Mouse (Mus musculus) intestine, embryonic 16.5 days (tissue): ENCODE data around the gene Ssbp3. TPM values are rescaled to one million over a fixed set of nuclear protein-coding genes. Genes with fewer than 3 reads are reported as not detected.

Experiments used
- ATAC-seq: fragments of 200-750 bp; cut with Nextera tagmentation; 2 replicates; pipeline ENCODE4 v1.8.0; 2017; ENCODE audit warnings: moderate TSS enrichment, moderate library complexity
- H3K27ac ChIP-seq: fragments of 300-500 bp; sonication (generic); 2 replicates; pipeline ENCODE4 v1.5.1; 2014; ENCODE audit warnings: mild to moderate bottlenecking, low read length
- H3K27me3 ChIP-seq: fragments of 300-500 bp; sonication (generic); replicated peaks from 2 replicates; pipeline ENCODE4 v1.6.1; 2014; ENCODE audit warnings: low read length, control low read depth, mixed read lengths; ENCODE audit not compliant: control insufficient read depth, insufficient read depth
- H3K36me3 ChIP-seq: fragments of 300-500 bp; sonication (generic); 2 replicates; pipeline ENCODE4 v1.6.1; 2014; ENCODE audit warnings: low read length, control low read depth; ENCODE audit not compliant: control insufficient read depth, insufficient read depth
- H3K4me1 ChIP-seq: fragments of 300-500 bp; sonication (generic); 2 replicates; pipeline ENCODE4 v1.6.1; 2014; ENCODE audit warnings: low read length, control low read depth, mixed read lengths; ENCODE audit not compliant: control insufficient read depth, insufficient read depth
- H3K4me2 ChIP-seq: fragments of 300-500 bp; sonication (generic); 2 replicates; pipeline ENCODE4 v1.6.1; 2014; ENCODE audit warnings: low read depth, low read length, control low read depth
- H3K4me3 ChIP-seq: fragments of 300-500 bp; sonication (generic); 2 replicates; pipeline ENCODE4 v1.5.1; 2014; ENCODE audit warnings: mild to moderate bottlenecking, low read length
- H3K9ac ChIP-seq: fragments of 300-500 bp; sonication (generic); 2 replicates; pipeline ENCODE4 v1.6.1; 2014; ENCODE audit warnings: low read depth, low read length
- H3K9me3 ChIP-seq: fragments of 300-500 bp; sonication (generic); 2 replicates; pipeline ENCODE4 v1.6.1; 2016; ENCODE audit warnings: low read length, control low read depth; ENCODE audit not compliant: control insufficient read depth
- WGBS: fragments of 180-500 bp; shearing (Covaris S2); extraction: QIAGEN DNeasy Blood & Tissue Kit; methylation state at CpG from one replicate; pipeline ENCODE4 v1.1.7; 2014; 5-methylcytosine and 5-hydroxymethylcytosine counted together
- polyA plus RNA-seq: library from polyadenylated mRNA; unstranded; fragments of >200 nt; fragmentation: Nextera tagmentation; extraction: Ambion mirVana; gene quantifications from 2 replicates; pipeline ENCODE4 v1.2.1, GENCODE M21; 2015

Gene Ssbp3
- polyA plus RNA-seq, 1 experiment from 2014 or later, result 38.0 TPM

- Histone ChIP-seq H3K36me3 (no peaks in the 10 kb centered on the region), H3K4me1 (peaks cover 49% of the 10 kb centered on the region), H3K9ac (no peak overlapping the region), H3K4me2 (no peak overlapping the region), H3K27me3 (no peaks in the 10 kb centered on the region), H3K4me3 (no peak overlapping the region), H3K27ac (no peak overlapping the region; the same call in 1 of the 2 replicates), H3K9me3 (no peaks in the 10 kb centered on the region)
- ATAC-seq, result no peak
- 66% methylated on average over 15 of the region's 15 CpGs for WGBS
Observed at GRCm38 (mm10) chr4:106972461-106973384, 62.2 kb downstream of the Ssbp3 start.

GRCm38 (mm10) chr4:106975324-106975723, 64.8 kb downstream of the Ssbp3 start:
- H3K4me3 ChIP-seq, result no peak overlapping the region
- H3K36me3 ChIP-seq, result no peaks in the 10 kb centered on the region
- H3K9ac ChIP-seq, result no peak overlapping the region
- H3K27ac ChIP-seq, result no peak overlapping the region
- H3K4me2 ChIP-seq, result no peak overlapping the region
- WGBS, result 60% methylated on average over 6 of the region's 6 CpGs
- H3K4me1 ChIP-seq, result peaks cover 62% of the 10 kb centered on the region
- H3K9me3 ChIP-seq, result no peaks in the 10 kb centered on the region
- ATAC-seq, result no peak
- H3K27me3 ChIP-seq, result no peaks in the 10 kb centered on the region

GRCm38 (mm10) chr4:106975890-106976289, 65.4 kb downstream of the Ssbp3 start:
- Histone ChIP-seq H3K4me2 (no peak overlapping the region), H3K27ac (no peak overlapping the region), H3K36me3 (no peaks in the 10 kb centered on the region), H3K9ac (no peak overlapping the region), H3K4me3 (no peak overlapping the region), H3K4me1 (peaks cover 62% of the 10 kb centered on the region), H3K9me3 (no peaks in the 10 kb centered on the region), H3K27me3 (no peaks in the 10 kb centered on the region)
- 47% methylated on average over 4 of the region's 4 CpGs for WGBS
- no peak for ATAC-seq

- ATAC-seq, result no peak
- WGBS, result 72% methylated on average over 2 of the region's 2 CpGs
- no peaks in the 10 kb centered on the region for H3K36me3 ChIP-seq
- no peak overlapping the region for H3K4me3 ChIP-seq
- no peaks in the 10 kb centered on the region for H3K9me3 ChIP-seq
- peaks cover 67% of the 10 kb centered on the region for H3K4me1 ChIP-seq
- H3K27ac ChIP-seq, result peak overlapping the region; percentile 26; the same call in 1 of the 2 replicates
- no peaks in the 10 kb centered on the region for H3K27me3 ChIP-seq
- peak overlapping the region; percentile 6; the same call in 1 of the 2 replicates for H3K9ac ChIP-seq
- H3K4me2 ChIP-seq, result no peak overlapping the region
Observed at GRCm38 (mm10) chr4:106976576-106976975, 66.1 kb downstream of the Ssbp3 start.

- no peak overlapping the region for H3K4me2 ChIP-seq
Observed at GRCm38 (mm10) chr4:106977218-106977651, 66.7 kb downstream of the Ssbp3 start.

GRCm38 (mm10) chr4:106978376-106978775, 67.9 kb downstream of the Ssbp3 start:
- no peak for ATAC-seq
- no peaks in the 10 kb centered on the region for H3K36me3 ChIP-seq
- H3K4me3 ChIP-seq, result no peak overlapping the region
- 42% methylated on average over 8 of the region's 8 CpGs for WGBS
- H3K4me2 ChIP-seq, result no peak overlapping the region
- H3K27ac ChIP-seq, result peak overlapping the region; percentile 0; the same call in 1 of the 2 replicates
- peaks cover 64% of the 10 kb centered on the region for H3K4me1 ChIP-seq
- H3K27me3 ChIP-seq, result no peaks in the 10 kb centered on the region
- no peaks in the 10 kb centered on the region for H3K9me3 ChIP-seq
- no peak overlapping the region for H3K9ac ChIP-seq

More at GRCm38 (mm10) chr4:106977218-106977651, 66.7 kb downstream of the Ssbp3 start:
- H3K9ac ChIP-seq, result no peak overlapping the region
- no peak overlapping the region for H3K4me3 ChIP-seq
- peaks cover 66% of the 10 kb centered on the region for H3K4me1 ChIP-seq
- 6% methylated on average over 6 of the region's 6 CpGs for WGBS
- H3K36me3 ChIP-seq, result no peaks in the 10 kb centered on the region
- no peak for ATAC-seq
- peak overlapping the region; percentile 59; the same call in 1 of the 2 replicates for H3K27ac ChIP-seq
- no peaks in the 10 kb centered on the region for H3K27me3 ChIP-seq
- H3K9me3 ChIP-seq, result no peaks in the 10 kb centered on the region

GRCm38 (mm10) chr4:106980669-106981068, 70.2 kb downstream of the Ssbp3 start:
- Histone ChIP-seq H3K36me3 (no peaks in the 10 kb centered on the region), H3K4me2 (peak overlapping the region; percentile 24), H3K27ac (peak overlapping the region; percentile 93), H3K4me3 (no peak overlapping the region), H3K4me1 (peaks cover 75% of the 10 kb centered on the region), H3K9ac (no peak overlapping the region; the same call in 1 of the 2 replicates), H3K9me3 (no peaks in the 10 kb centered on the region), H3K27me3 (no peaks in the 10 kb centered on the region)
- ATAC-seq, result peak; percentile 19
- 20% methylated on average over 7 of the region's 7 CpGs for WGBS

GRCm38 (mm10) chr4:106981385-106982103, 71.0 kb downstream of the Ssbp3 start:
- WGBS, result 55% methylated on average over 7 of the region's 7 CpGs
- Histone ChIP-seq H3K4me1 (peaks cover 75% of the 10 kb centered on the region), H3K27ac (peak overlapping the region; percentile 93), H3K36me3 (no peaks in the 10 kb centered on the region), H3K9me3 (no peaks in the 10 kb centered on the region), H3K4me2 (no peak overlapping the region), H3K27me3 (no peaks in the 10 kb centered on the region), H3K4me3 (no peak overlapping the region), H3K9ac (no peak overlapping the region)
- ATAC-seq, result peak; percentile 55
